Mouse (Mus musculus) left cerebral cortex, postnatal 14 days (tissue): ENCODE results near the gene Mogat1. TPM values are rescaled to one million over a fixed set of nuclear protein-coding genes. Genes with fewer than 3 reads are reported as not detected.
"Not testable (repeated sequence)": the region's sequence is repeated elsewhere in the genome, so short reads cannot be mapped to it uniquely, and the experiment has no call there.

Source experiments
- DNase-seq, 2 experiments: peaks; one replicate each; pipeline ENCODE4 v3.0.0; 2021 to 2022; ENCODE audit warnings: low spot score in 2 of 2, mixed read lengths in 1 of 2
- intact Hi-C: fragments of 180-260 bp; cut with DNase I; formaldehyde crosslinking; loops from one replicate; pipeline ENCODE4 v1.15.1; 2025
- long read RNA-seq, 2 experiments: library from polyadenylated mRNA; stranded (forward); transcript quantifications; one replicate each; pipeline ENCODE4 v2.0.0; 2021
- total RNA-seq, 2 experiments: library from RNA; stranded (reverse); gene quantifications; 2 replicates each; pipeline ENCODE4 v1.2.3; 2021

Mogat1 gene
- not detected for total RNA-seq
- long read RNA-seq, experiment 1, partial matches to known transcripts, result 0 of 1 reads
- long read RNA-seq, experiment 1, other reads (novel, unspliced or antisense), result 0 of 1 reads
- long read RNA-seq, experiment 2, result 0 reads

GRCm38 (mm10) chr1:78510862-78511261 lies at the start of gene Mogat1:
Gene Mogat1 (plus strand): TSS chr1:78510991.
- no peak for DNase-seq
- intact Hi-C loops, result no loop called here

GRCm38 (mm10) chr1:78472441-78472840 lies 38.4 kb upstream of the Mogat1 start:
- intact Hi-C loops, result no loop called here

GRCm38 (mm10) chr1:78483430-78483829 lies 27.4 kb upstream of the Mogat1 start:
- no peak for DNase-seq
- intact Hi-C loops, result no loop called here

More at GRCm38 (mm10) chr1:78472441-78472840, 38.4 kb upstream of the Mogat1 start:
- no peak for DNase-seq

GRCm38 (mm10) chr1:78484361-78484760 lies 26.4 kb upstream of the Mogat1 start:
- intact Hi-C loops, result no loop called here
- no peak for DNase-seq

GRCm38 (mm10) chr1:78488427-78488751 lies 22.4 kb upstream of the Mogat1 start:
- intact Hi-C loops, result no loop called here
- no peak for DNase-seq

- peak; percentile 89 to 94 for DNase-seq
- intact Hi-C loops, result no loop called here
These were observed 21.9 kb upstream of the Mogat1 start, which contains the start of gene Farsb for GRCm38 (mm10) chr1:78488752-78489492. Gene Farsb (minus strand): TSS chr1:78488897.

GRCm38 (mm10) chr1:78490143-78490542 lies 20.6 kb upstream of the Mogat1 start:
- intact Hi-C loops, result no loop called here
- DNase-seq, result no peak

- intact Hi-C loops, result no loop called here
- no peak for DNase-seq
These were observed 9.8 kb upstream of the Mogat1 start for GRCm38 (mm10) chr1:78501036-78501435.

GRCm38 (mm10) chr1:78501856-78502255 lies 8.9 kb upstream of the Mogat1 start:
- DNase-seq, intact Hi-C loops: not testable (repeated sequence)

GRCm38 (mm10) chr1:78502527-78502926 lies 8.3 kb upstream of the Mogat1 start:
- no peak for DNase-seq
- intact Hi-C loops, result no loop called here

- DNase-seq, result no peak
- intact Hi-C loops, result no loop called here
These were observed 3.7 kb upstream of the Mogat1 start for GRCm38 (mm10) chr1:78507137-78507536.

- no peak for DNase-seq
- intact Hi-C loops, result no loop called here
These were observed 900 bp downstream of the Mogat1 start, which contains the start of gene BC035947 for GRCm38 (mm10) chr1:78511621-78512160. Gene BC035947 (minus strand): TSS chr1:78512158.

GRCm38 (mm10) chr1:78512756-78513155 lies 2.0 kb downstream of the Mogat1 start:
- intact Hi-C loops, result no loop called here
- no peak for DNase-seq

GRCm38 (mm10) chr1:78518907-78519306 lies 8.1 kb downstream of the Mogat1 start:
- intact Hi-C loops, result no loop called here
- no peak for DNase-seq

- intact Hi-C loops, result no loop called here
- peak; percentile 75 to 83 for DNase-seq
These were observed 14.5 kb downstream of the Mogat1 start for GRCm38 (mm10) chr1:78525189-78525886.

- no peak for DNase-seq
- intact Hi-C loops, result no loop called here
These were observed 17.6 kb downstream of the Mogat1 start for GRCm38 (mm10) chr1:78528356-78528755.

- intact Hi-C loops, result no loop called here
- no peak for DNase-seq
These were observed 18.2 kb downstream of the Mogat1 start for GRCm38 (mm10) chr1:78529011-78529410.

- intact Hi-C loops, result loop anchor here (5.0 kb wide), 1 partner anchor 157 kb away; no protein-coding TSS in a partner anchor
These were observed 19.9 kb downstream of the Mogat1 start for GRCm38 (mm10) chr1:78530500-78531215.

GRCm38 (mm10) chr1:78532184-78532800 lies 21.5 kb downstream of the Mogat1 start:
- intact Hi-C loops, result loop anchor here (5.0 kb wide), 1 partner anchor 155 kb away; no protein-coding TSS in a partner anchor
- DNase-seq, result peak in 1 of 2 experiments; percentile 38

More at GRCm38 (mm10) chr1:78530500-78531215, 19.9 kb downstream of the Mogat1 start:
- DNase-seq, result peak in 1 of 2 experiments; percentile 28
